Mouse (Mus musculus) B cell, adult 2 months (primary cell): ENCODE results near the gene Ctnna2.
A peak's percentile ranks its signal among the peaks of the same experiment; 100 is the strongest.

Experiments used
- DNase-seq, 2 experiments: peaks; one replicate each; pipeline ENCODE4 v3.0.0; 2022

The Ctnna2 gene

GRCm38 (mm10) chr6:77979241-77979961, at the start of gene Ctnna2:
Gene Ctnna2 (minus strand): TSS chr6:77979699.
- peak in 1 of 2 experiments; percentile 0 for DNase-seq

DNA sequence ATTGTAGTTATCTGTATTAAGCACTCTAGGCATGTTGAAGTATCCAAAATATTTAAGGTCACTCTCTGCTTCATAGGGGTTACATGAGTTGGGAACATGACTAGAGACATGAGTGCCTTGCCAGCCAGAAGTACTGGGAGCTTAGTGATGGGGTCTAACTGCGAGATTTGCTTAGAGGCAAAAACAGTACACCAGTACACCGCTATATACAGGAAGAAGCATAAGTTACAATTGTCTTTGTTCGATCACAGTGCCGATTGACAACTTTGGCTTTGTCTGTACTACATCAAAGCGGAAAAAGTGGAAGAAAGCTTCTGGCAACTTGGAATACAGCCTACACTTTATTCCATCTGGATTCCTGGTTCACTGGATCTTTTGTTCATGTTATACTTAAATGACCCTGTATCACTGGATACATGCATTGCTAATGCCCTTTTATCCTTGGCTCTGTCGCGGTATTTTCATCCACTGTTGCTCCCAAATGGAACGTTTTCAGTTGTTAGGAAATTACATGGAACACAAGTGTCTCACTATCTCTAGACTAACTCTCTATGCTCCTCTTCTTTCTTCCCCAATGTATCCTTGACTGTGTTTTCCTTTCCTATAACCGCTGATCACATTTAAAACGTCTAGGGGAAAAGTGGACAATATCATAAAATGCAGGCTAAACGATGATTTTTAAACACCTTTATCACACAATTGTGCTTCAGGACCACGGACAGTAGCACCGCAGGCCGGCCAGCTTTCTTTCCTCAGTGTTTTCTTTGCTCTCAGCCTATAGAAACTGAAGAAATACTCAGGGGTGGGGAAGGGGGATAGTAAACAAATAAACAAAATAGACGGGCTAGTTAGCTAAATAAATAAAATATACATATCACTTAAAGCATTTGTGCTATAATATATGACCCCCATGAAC, 896 bp upstream of the Ctnna2 start:
- DNase-seq = no peak

DNA sequence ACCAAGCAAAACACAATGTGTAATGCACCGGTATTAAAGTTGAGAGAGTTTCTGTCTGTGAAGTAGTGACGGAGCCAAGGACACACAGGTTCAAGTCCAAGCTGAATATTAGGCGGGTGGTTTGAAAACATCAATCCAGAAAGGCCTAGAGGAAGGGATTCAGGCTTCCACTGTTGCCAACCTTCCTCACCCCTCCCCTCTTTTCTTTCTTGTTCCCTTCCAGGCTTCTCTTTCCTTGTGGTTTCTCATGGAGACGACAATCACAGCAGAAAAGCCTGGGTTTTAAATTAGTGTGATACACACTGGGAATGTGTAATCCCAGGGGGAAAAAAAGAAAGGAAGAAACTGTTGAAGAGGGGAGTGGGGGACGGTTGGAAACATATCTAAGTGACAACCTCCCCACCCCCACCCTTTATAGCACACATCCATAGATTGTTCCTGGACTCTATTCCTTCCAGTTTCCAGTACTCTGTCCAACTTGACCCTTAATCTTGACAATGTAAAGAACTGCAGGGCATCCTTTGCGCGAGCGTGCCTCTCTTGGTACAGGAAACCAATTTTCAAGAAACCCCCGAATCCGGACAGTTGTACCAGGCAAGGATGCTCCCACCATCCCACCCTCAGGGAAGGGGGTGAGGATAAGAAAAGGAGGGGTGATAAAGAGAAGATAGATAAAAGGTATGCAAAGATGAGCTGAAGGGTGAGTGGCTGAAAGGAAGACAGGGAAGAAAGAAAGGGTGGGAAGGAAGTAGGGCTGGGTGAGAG, 841 bp downstream of the Ctnna2 start:
- DNase-seq = no peak

- DNase-seq = no peak
These were observed 8.8 kb downstream of the Ctnna2 start for GRCm38 (mm10) chr6:77970545-77971242.

GRCm38 (mm10) chr6:77969774-77970173, 9.7 kb downstream of the Ctnna2 start:
- no peak for DNase-seq

- no peak for DNase-seq
These were observed 17.5 kb downstream of the Ctnna2 start for GRCm38 (mm10) chr6:77962011-77962410.

DNA sequence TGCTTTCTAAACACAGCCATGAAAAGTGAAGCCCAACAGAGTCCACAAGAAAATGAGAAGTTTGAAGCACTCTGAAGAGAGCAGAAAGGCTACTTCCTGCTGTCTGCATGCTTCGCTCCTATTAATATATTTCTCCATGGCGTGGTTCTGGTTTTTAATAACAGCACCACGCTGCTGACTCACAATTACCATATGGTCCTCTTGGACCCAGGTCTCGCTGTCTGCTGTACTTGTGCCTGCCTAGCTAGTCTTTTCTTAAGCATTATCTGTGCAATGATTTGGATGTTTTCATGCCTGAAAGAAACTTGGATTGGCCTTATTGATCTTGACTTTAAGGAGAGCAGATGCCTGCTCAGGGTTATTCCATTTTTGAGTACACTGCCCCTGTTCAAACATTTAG, 28.2 kb downstream of the Ctnna2 start:
- DNase-seq = no peak

DNA sequence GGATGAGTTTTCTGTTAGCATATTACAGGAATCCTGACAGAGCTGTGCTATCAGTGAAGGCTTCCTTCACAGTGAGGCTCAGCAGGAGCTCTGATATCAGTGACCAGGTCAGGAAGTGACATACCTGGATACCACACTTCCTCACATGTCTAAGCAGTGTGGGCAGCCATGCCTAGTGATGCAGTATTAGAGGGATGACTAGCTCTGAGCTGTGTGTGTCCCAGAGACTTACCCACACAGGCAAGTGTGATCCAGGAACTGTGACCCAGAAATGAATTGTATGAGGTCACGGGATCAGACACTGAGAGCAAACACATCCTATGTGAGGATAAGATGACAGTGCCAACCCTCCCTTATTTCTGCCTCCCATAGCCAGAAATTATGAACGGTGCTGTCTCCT, 28.8 kb downstream of the Ctnna2 start:
- DNase-seq = no peak

DNA sequence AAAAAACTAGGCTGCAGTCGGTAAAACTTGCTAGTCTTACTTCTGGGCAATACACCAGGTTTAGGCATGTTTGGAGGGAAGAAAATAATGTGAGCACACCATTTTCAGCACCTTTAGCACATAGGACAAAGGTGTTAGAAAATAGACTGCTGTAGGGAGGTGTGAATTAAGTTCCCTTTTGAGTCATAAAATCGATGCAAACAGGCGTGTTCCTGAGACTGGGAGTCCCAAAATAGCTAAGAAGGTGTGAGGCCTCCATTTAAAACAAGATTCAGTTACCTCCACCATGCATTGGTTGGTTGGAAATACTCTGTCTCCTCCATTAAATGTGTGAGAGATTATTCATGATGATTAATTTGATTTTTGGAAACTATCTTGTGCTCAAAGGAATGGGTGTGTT, 50.1 kb downstream of the Ctnna2 start:
- DNase-seq = no peak

- DNase-seq = no peak
These were observed 106.3 kb downstream of the Ctnna2 start for GRCm38 (mm10) chr6:77873150-77873549.

- no peak for DNase-seq
These were observed 110.2 kb downstream of the Ctnna2 start for GRCm38 (mm10) chr6:77869313-77869712.

DNA sequence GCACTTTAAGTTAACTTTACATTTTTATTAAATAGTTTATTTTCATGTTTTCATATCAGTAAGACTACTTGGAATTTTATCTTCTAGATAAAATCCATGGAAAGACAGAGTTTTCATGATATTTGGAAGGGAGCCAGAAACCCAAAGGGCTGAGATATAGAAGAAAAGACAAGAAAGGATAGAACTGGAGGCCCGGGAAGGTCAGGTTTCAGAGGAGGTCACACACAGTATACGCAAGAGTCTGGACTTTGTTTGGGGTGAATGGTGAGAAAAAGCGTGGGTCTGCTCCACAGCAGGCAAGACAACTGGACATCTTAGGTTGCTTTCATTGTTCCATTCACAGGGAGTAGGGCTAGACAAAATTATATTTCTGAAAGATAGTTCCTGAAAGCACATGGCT, 111.4 kb downstream of the Ctnna2 start:
- DNase-seq = no peak

- no peak for DNase-seq
These were observed 116.1 kb downstream of the Ctnna2 start for GRCm38 (mm10) chr6:77863379-77863778.

DNA sequence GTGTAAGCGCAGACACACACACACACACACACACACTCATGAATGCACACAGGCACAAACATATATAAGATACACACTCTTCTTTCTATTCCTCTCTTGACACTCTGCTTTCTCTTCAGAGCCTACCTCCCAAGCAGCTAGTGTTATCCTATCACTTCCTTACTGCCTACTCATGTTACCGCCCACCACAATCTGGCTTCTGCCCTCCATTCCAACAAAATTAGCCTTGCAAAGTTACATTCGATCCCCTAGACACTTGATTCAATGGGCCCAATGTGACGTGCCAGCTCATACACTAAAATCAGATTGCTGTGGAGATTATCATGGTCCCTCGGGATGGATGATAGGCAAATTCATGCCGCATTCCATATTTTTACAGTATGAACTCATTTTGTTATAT, 116.7 kb downstream of the Ctnna2 start:
- no peak for DNase-seq

GRCm38 (mm10) chr6:77849438-77849837, 130.1 kb downstream of the Ctnna2 start:
- DNase-seq = no peak

GRCm38 (mm10) chr6:77848796-77849195, 130.7 kb downstream of the Ctnna2 start:
- DNase-seq = no peak

GRCm38 (mm10) chr6:77847651-77848050, 131.8 kb downstream of the Ctnna2 start:
- no peak for DNase-seq

- DNase-seq = no peak
These were observed 140.4 kb downstream of the Ctnna2 start for GRCm38 (mm10) chr6:77839076-77839475.

GRCm38 (mm10) chr6:77838653-77839052, 140.8 kb downstream of the Ctnna2 start:
- DNase-seq = no peak

GRCm38 (mm10) chr6:77837543-77837942, 142.0 kb downstream of the Ctnna2 start:
- DNase-seq = no peak

- DNase-seq = no peak
These were observed 144.8 kb downstream of the Ctnna2 start for GRCm38 (mm10) chr6:77834680-77835079.

GRCm38 (mm10) chr6:77827526-77827925, 152.0 kb downstream of the Ctnna2 start:
- no peak for DNase-seq

DNA sequence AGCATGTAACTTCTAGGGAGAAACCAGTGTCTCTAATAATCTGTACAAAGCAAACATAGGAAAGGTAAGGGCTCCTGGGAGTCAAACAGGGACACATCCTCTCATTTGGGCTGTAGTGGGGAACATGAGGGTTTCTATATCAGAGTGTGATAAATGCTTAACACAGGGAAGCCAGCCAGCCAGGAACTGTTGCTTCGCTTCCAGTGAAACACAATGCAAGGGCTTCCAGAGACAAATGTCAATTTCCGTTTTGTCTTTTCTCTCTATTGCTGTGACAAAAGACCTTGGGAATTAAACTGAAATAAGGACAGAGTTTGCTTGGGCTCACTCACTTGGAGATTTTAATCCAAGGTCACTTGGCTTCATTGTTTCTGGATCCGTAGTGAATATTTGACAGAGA, 162.4 kb downstream of the Ctnna2 start:
- DNase-seq = no peak
